In the genomic region with DNA sequence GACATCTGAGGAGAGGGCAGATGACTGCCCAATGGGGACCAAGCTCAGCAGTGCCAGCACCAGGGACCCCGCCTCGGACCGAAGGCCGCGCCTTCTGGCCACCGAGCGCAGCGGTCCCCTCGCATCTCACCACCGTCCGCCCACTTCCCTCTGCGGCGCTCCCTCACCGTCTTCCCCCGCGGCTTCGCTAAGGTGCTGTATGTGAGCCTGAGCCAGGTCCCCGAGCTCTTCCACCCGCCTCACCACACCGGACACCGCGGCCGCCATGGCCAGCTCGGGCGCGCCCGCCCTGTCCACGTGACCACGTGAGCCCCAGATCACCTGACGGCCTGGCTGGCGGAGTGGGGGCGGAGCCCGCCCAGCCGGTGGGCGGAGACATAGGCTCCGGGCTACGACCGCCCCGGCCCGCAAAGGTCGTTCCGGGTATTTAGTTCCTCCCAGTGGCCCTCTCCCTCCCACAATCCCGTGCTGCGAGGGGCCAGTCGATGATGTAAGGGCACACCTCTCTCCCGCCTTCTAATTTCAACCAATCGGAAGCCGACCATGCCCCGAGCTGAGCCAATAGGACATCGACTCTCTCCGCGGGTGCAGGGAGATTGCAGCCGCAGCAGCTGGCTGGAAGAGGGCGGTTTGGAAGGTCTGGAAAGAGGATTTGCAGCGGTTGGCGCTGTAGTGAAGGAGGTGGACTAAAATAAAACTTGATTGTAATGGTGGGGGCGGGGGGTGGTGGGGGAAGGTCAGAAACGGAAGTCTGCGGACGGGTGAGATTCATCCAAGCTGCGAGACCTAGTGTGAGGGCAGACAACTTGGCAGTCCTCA, we compare ENCODE assay signal across 8 mouse cellular contexts. TPM values are rescaled to one million over a fixed set of nuclear protein-coding genes. Genes with fewer than 3 reads are reported as not detected.
DNase-seq lines count a peak whose midpoint lies in the region; ATAC-seq lines count a peak whose summit lies in the region.

TSS of gene AW549877 (minus strand) at position 297 of the 819 bp plus-strand sequence.

- no peaks in the 10 kb centered on the region for H3K4me1 ChIP-seq in hindbrain, embryonic 11.5 days (replicated peaks; ENCODE audit: control insufficient read depth, insufficient read depth, low read length)

- H3K9ac ChIP-seq in hindbrain, embryonic 11.5 days (ENCODE audit: low read depth, low read length): peak within 1 kb of the TSS; percentile 86

- H3K36me3 ChIP-seq in hindbrain, embryonic 11.5 days (ENCODE audit: control insufficient read depth, insufficient read depth, low read length): 0 out of 2 replicates have a peak, but pooled peaks cover 3% of the 10 kb centered on the region

- WGBS in hindbrain, embryonic 11.5 days: under 1% methylated on average over 56 of the region's 61 CpGs

- peak; percentile 100 for DNase-seq in MN1 (ENCODE audit: low spot score)
- DNase-seq in cerebellum, adult 9-10 months: peak; percentile 99
- DNase-seq in frontal cortex, adult 2 months (ENCODE audit: extremely low spot score in 1 of 2, low spot score in 1 of 2): peak; percentile 96 to 97
- DNase-seq in hindbrain, embryonic 11.5 days (ENCODE audit: low spot score): peak; percentile 98
- peak; percentile 96 to 98 for DNase-seq in layer of hippocampus, postnatal 10 days (ENCODE audit: low spot score in 2 of 2)
- DNase-seq in lung, postnatal 10 days: peak; percentile 99
- peak; percentile 98 for DNase-seq in ovary, postnatal 36 days (ENCODE audit: low spot score)
- peak; percentile 98 for DNase-seq in thymus, postnatal 25 days

- ATAC-seq in hindbrain, embryonic 11.5 days (ENCODE audit: low FRiP score): peak; percentile 99

- no peaks in the 10 kb centered on the region for H3K9me3 ChIP-seq in hindbrain, embryonic 11.5 days (ENCODE audit: control insufficient read depth, low read length)

- peak within 1 kb of the TSS; percentile 57 for H3K4me2 ChIP-seq in hindbrain, embryonic 11.5 days (replicated peaks; ENCODE audit: low read depth, low read length)

- H3K27ac ChIP-seq in hindbrain, embryonic 11.5 days (ENCODE audit: low read depth, low read length): peak within 1 kb of the TSS; percentile 91

- H3K27me3 ChIP-seq in hindbrain, embryonic 11.5 days (ENCODE audit: control insufficient read depth, insufficient read depth, low read length): no peaks in the 10 kb centered on the region

- peak within 1 kb of the TSS; percentile 72 for H3K4me3 ChIP-seq in hindbrain, embryonic 11.5 days (ENCODE audit: low read depth, low read length)

RNA-seq across cellular contexts. Expression of gene AW549877, which starts in this region (rescaled TPM):
- polyA plus RNA-seq in frontal cortex, adult 2 months (2012; rRNA removed): 42.5 and 46.5 TPM in 2 replicates
- 57.9 and 66.7 TPM in 2 replicates for polyA plus RNA-seq in hindbrain, embryonic 11.5 days (2014; fragmentation: Nextera tagmentation; extraction: Ambion mirVana)
- 10 to 100 TPM; 41.9 to 43.4 TPM for total RNA-seq in layer of hippocampus, postnatal 10 days (2021)

Comparison
In these comparisons a context has a peak if more than half of its experiments do, and no peak if none do; other contexts are left out.
1. Peak in every context shown above with its lines: DNase-seq, ATAC-seq, H3K4me3 ChIP-seq and H3K27ac ChIP-seq.